Mouse (Mus musculus) left cerebral cortex, adult 9 months (tissue): ENCODE data around the gene Grhpr.
A peak's percentile ranks its signal among the peaks of the same experiment; 100 is the strongest.
"Not testable (repeated sequence)": the region's sequence is repeated elsewhere in the genome, so short reads cannot be mapped to it uniquely, and the experiment has no call there.

ENCODE experiments used
- DNase-seq, 2 experiments: peaks; one replicate each; pipeline ENCODE4 v3.0.0; 2022; ENCODE audit warnings: low spot score in 2 of 2

The Grhpr gene

GRCm38 (mm10) chr4:44974331-44974730 is 6.9 kb upstream of the Grhpr start:
- DNase-seq, result no peak

- DNase-seq, result no peak
Observed at GRCm38 (mm10) chr4:44976026-44976615, 5.1 kb upstream of the Grhpr start.

- DNase-seq, result no peak
Observed at GRCm38 (mm10) chr4:44976921-44977710, 4.1 kb upstream of the Grhpr start.

GRCm38 (mm10) chr4:44978175-44978574 is 3.0 kb upstream of the Grhpr start:
- DNase-seq, result no peak

GRCm38 (mm10) chr4:44979794-44980338 is 1.3 kb upstream of the Grhpr start:
- no peak for DNase-seq

- no peak for DNase-seq
Observed at GRCm38 (mm10) chr4:44981974-44982287, 736 bp downstream of the Grhpr start.

GRCm38 (mm10) chr4:44982440-44983130 is 1.4 kb downstream of the Grhpr start:
- DNase-seq, result no peak

GRCm38 (mm10) chr4:44983131-44983740 is 2.0 kb downstream of the Grhpr start:
- DNase-seq, result no peak

- no peak for DNase-seq
Observed at GRCm38 (mm10) chr4:44990560-44990959, 9.4 kb downstream of the Grhpr start.

GRCm38 (mm10) chr4:44992330-44992729 is 11.1 kb downstream of the Grhpr start:
- DNase-seq, result not testable (repeated sequence)

- not testable (repeated sequence) for DNase-seq
Observed at GRCm38 (mm10) chr4:44993179-44993578, 12.0 kb downstream of the Grhpr start.

GRCm38 (mm10) chr4:44993847-44994246 is 12.7 kb downstream of the Grhpr start:
- no peak for DNase-seq

GRCm38 (mm10) chr4:44994776-44995175 is 13.6 kb downstream of the Grhpr start:
- no peak for DNase-seq

GRCm38 (mm10) chr4:44998071-44998470 is 16.9 kb downstream of the Grhpr start:
- no peak for DNase-seq

- DNase-seq, result no peak
Observed at GRCm38 (mm10) chr4:45000001-45000400, 18.8 kb downstream of the Grhpr start.

- no peak for DNase-seq
Observed at GRCm38 (mm10) chr4:45005452-45005851, 24.3 kb downstream of the Grhpr start.

GRCm38 (mm10) chr4:45010806-45011415 is 29.7 kb downstream of the Grhpr start:
- no peak for DNase-seq

- DNase-seq, result peak in 1 of 2 experiments; percentile 38
Observed at GRCm38 (mm10) chr4:45011581-45012104, 30.4 kb downstream of the Grhpr start.

- peak; percentile 100 for DNase-seq
Observed at GRCm38 (mm10) chr4:45012105-45012975, 31.1 kb downstream of the Grhpr start, which contains the start of gene Zbtb5. Gene Zbtb5, minus strand, starts transcription at chr4:45012412.

GRCm38 (mm10) chr4:45013031-45013431 is 31.8 kb downstream of the Grhpr start:
- DNase-seq, result no peak
